Mouse (Mus musculus) kidney, embryonic 15.5 days (tissue): ENCODE data around the gene Rras2. TPM values are rescaled to one million over a fixed set of nuclear protein-coding genes. Genes with fewer than 3 reads are reported as not detected.
A peak's percentile ranks its signal among the peaks of the same experiment; 100 is the strongest.

Experiments
- ATAC-seq: fragments of 200-750 bp; cut with Nextera tagmentation; replicated peaks from 2 replicates; pipeline ENCODE4 v1.8.0; 2017; ENCODE audit warnings: moderate TSS enrichment; ENCODE audit not compliant: low FRiP score
- H3K27ac ChIP-seq: fragments of 300-500 bp; sonication (generic); 2 replicates; pipeline ENCODE4 v1.5.1; 2015; ENCODE audit warnings: mild to moderate bottlenecking, inconsistent platforms
- H3K27me3 ChIP-seq: fragments of 300-500 bp; sonication (generic); 2 replicates; pipeline ENCODE4 v1.6.1; 2015; ENCODE audit warnings: inconsistent platforms
- H3K36me3 ChIP-seq: fragments of 300-500 bp; sonication (generic); 2 replicates; pipeline ENCODE4 v1.6.1; 2015; ENCODE audit warnings: inconsistent platforms
- H3K4me1 ChIP-seq: fragments of 300-500 bp; sonication (generic); 2 replicates; pipeline ENCODE4 v1.6.1; 2015; ENCODE audit warnings: inconsistent platforms
- H3K4me2 ChIP-seq: fragments of 300-500 bp; sonication (generic); 2 replicates; pipeline ENCODE4 v1.6.1; 2015; ENCODE audit warnings: moderate library complexity, mild to moderate bottlenecking, inconsistent platforms
- H3K4me3 ChIP-seq: fragments of 300-500 bp; sonication (generic); replicated peaks from 2 replicates; pipeline ENCODE4 v1.5.1; 2015; ENCODE audit warnings: mild to moderate bottlenecking, inconsistent platforms
- H3K9ac ChIP-seq: fragments of 300-500 bp; sonication (generic); 2 replicates; pipeline ENCODE4 v1.6.1; 2015; ENCODE audit warnings: mild to moderate bottlenecking, inconsistent platforms
- H3K9me3 ChIP-seq: fragments of 300-500 bp; sonication (generic); replicated peaks from 2 replicates; pipeline ENCODE4 v1.6.1; 2016; ENCODE audit warnings: inconsistent platforms
- WGBS: fragments of 180-500 bp; shearing (Covaris S2); methylation state at CpG from one replicate; pipeline ENCODE4 v1.1.7; 2015; ENCODE audit warnings: mixed read lengths; 5-methylcytosine and 5-hydroxymethylcytosine counted together
- polyA plus RNA-seq: library from polyadenylated mRNA; unstranded; fragments of >200 nt; fragmentation: Nextera tagmentation; extraction: Ambion mirVana; gene quantifications from 2 replicates; pipeline ENCODE4 v1.2.1, GENCODE M21; 2015

Gene Rras2
- polyA plus RNA-seq, 1 experiment from 2014 or later: 36.0 TPM

DNA sequence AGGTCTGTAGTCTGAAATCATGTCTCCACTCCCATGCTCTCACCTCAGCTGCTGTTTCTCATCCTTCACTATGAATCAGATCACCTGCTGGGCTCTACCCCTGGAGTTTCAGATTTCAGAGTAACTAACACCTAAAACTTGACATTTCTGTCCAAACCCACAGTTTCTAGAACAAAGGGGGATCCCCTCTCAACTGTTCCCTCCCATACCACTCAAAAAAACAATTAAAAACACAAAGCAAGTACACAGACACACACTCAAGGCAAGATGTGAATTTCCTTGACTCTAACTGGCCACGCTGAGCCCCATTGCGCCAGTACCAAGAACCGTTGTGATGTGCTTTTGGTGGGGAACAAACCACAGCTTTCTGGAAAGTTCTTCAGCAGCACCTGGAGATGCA, 21.8 kb upstream of the Rras2 start:
- 91% methylated on average over 3 of the region's 3 CpGs for WGBS
- H3K27me3 ChIP-seq: no peaks in the 10 kb centered on the region
- H3K36me3 ChIP-seq: no peaks in the 10 kb centered on the region
- no peak overlapping the region for H3K4me2 ChIP-seq
- ATAC-seq: no peak
- H3K4me3 ChIP-seq: no peak overlapping the region
- H3K9me3 ChIP-seq: no peaks in the 10 kb centered on the region
- H3K27ac ChIP-seq: no peak overlapping the region
- H3K4me1 ChIP-seq: no peaks in the 10 kb centered on the region
- no peak overlapping the region for H3K9ac ChIP-seq

DNA sequence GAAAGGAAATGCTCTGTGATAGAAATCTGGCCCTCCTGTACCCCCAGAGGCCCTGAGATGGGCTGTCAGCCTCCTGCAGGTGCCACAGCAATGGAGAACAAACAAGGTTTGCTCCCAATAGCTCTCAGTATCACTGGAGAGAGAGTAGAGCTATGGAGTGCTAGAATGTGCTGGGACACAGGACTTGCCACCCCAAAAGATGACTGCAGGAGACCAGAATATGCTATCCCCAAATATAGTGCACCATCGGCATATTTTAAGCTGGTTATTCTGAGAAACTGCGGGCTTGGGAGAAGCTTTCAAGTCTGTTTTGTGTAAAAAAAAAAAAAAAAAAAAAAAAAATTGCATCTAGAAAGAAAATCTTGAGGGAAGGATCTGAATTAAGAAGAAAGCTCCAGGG, 20.7 kb upstream of the Rras2 start:
- Histone ChIP-seq H3K9ac (no peak overlapping the region), H3K4me1 (no peaks in the 10 kb centered on the region), H3K36me3 (no peaks in the 10 kb centered on the region), H3K4me2 (no peak overlapping the region), H3K27ac (no peak overlapping the region), H3K4me3 (no peak overlapping the region), H3K27me3 (no peaks in the 10 kb centered on the region), H3K9me3 (no peaks in the 10 kb centered on the region)
- ATAC-seq: no peak
- 97% methylated on average over 2 of the region's 2 CpGs for WGBS

- H3K9ac ChIP-seq: no peak overlapping the region
- H3K27me3 ChIP-seq: no peaks in the 10 kb centered on the region
- no peaks in the 10 kb centered on the region for H3K9me3 ChIP-seq
- no peaks in the 10 kb centered on the region for H3K36me3 ChIP-seq
- H3K4me1 ChIP-seq: peaks cover 3% of the 10 kb centered on the region; the same call in 1 of the 2 replicates
- no peak for ATAC-seq
- 43% methylated on average over 6 of the region's 6 CpGs for WGBS
- H3K4me3 ChIP-seq: no peak overlapping the region
- no peak overlapping the region for H3K27ac ChIP-seq
- H3K4me2 ChIP-seq: no peak overlapping the region
These were observed 17.6 kb upstream of the Rras2 start for GRCm38 (mm10) chr7:114135166-114135565.

GRCm38 (mm10) chr7:114133957-114134356, 16.4 kb upstream of the Rras2 start:
- 28% methylated on average over 5 of the region's 5 CpGs for WGBS
- Histone ChIP-seq H3K36me3 (no peaks in the 10 kb centered on the region), H3K4me3 (no peak overlapping the region), H3K9me3 (no peaks in the 10 kb centered on the region), H3K27me3 (no peaks in the 10 kb centered on the region), H3K4me2 (no peak overlapping the region), H3K4me1 (peaks cover 3% of the 10 kb centered on the region; the same call in 1 of the 2 replicates), H3K27ac (no peak overlapping the region), H3K9ac (no peak overlapping the region)
- no peak for ATAC-seq

DNA sequence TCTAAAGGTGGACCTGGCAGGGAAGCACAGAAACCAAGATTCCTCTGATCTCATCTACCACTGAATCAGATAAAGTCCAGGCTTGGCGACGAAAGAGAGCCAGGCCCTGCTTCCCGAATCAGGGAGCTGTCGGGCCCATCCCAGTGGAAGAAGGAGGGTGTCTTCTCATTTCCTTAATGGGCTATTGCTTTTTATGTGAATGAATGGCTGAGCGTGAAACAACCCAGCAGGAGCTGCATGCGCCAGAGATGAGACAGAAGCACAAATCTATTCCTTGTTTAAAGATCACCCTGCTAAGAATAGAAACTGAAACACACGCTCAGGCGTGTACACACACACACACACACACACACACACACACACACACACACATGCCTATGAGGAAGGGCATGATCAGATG, 14.7 kb upstream of the Rras2 start:
- Histone ChIP-seq H3K9ac (no peak overlapping the region), H3K4me3 (no peak overlapping the region), H3K27me3 (no peaks in the 10 kb centered on the region), H3K4me1 (peaks cover 3% of the 10 kb centered on the region; the same call in 1 of the 2 replicates), H3K4me2 (0 out of 2 replicates have a peak overlapping the region, but pooled peaks have one; percentile 18), H3K9me3 (no peaks in the 10 kb centered on the region), H3K27ac (no peak overlapping the region), H3K36me3 (no peaks in the 10 kb centered on the region)
- ATAC-seq: no peak; the same call in 1 of the 2 replicates
- 25% methylated on average over 8 of the region's 8 CpGs for WGBS

GRCm38 (mm10) chr7:114129281-114129680, 11.7 kb upstream of the Rras2 start:
- Histone ChIP-seq H3K9me3 (no peaks in the 10 kb centered on the region), H3K4me2 (no peak overlapping the region), H3K4me1 (peaks cover 3% of the 10 kb centered on the region; the same call in 1 of the 2 replicates), H3K27me3 (no peaks in the 10 kb centered on the region), H3K4me3 (no peak overlapping the region), H3K27ac (no peak overlapping the region), H3K36me3 (no peaks in the 10 kb centered on the region), H3K9ac (no peak overlapping the region)
- ATAC-seq: no peak
- WGBS: 53% methylated on average over 2 of the region's 2 CpGs

- Histone ChIP-seq H3K4me1 (peaks cover 23% of the 10 kb centered on the region), H3K4me3 (peak overlapping the region; percentile 81), H3K36me3 (0 out of 2 replicates have a peak, but pooled peaks cover 1% of the 10 kb centered on the region), H3K9me3 (no peaks in the 10 kb centered on the region), H3K27me3 (no peaks in the 10 kb centered on the region), H3K4me2 (peak overlapping the region; percentile 76), H3K27ac (peak overlapping the region; percentile 98; the same call in 1 of the 2 replicates), H3K9ac (no peak overlapping the region)
- no peak for ATAC-seq
- WGBS: 40% methylated on average over 7 of the region's 7 CpGs
These were observed 599 bp upstream of the Rras2 start for GRCm38 (mm10) chr7:114118180-114118579.

- Histone ChIP-seq H3K9ac (peak overlapping the region; percentile 87), H3K4me3 (peak overlapping the region; percentile 81), H3K27ac (peak overlapping the region; percentile 98), H3K4me1 (peaks cover 23% of the 10 kb centered on the region), H3K27me3 (no peaks in the 10 kb centered on the region), H3K9me3 (no peaks in the 10 kb centered on the region), H3K4me2 (peak overlapping the region; percentile 76), H3K36me3 (0 out of 2 replicates have a peak, but pooled peaks cover 6% of the 10 kb centered on the region)
- WGBS: 0% methylated on average over 50 of the region's 74 CpGs
- peak; percentile 84 for ATAC-seq
These were observed 750 bp downstream of the Rras2 start for GRCm38 (mm10) chr7:114116711-114117351.

DNA sequence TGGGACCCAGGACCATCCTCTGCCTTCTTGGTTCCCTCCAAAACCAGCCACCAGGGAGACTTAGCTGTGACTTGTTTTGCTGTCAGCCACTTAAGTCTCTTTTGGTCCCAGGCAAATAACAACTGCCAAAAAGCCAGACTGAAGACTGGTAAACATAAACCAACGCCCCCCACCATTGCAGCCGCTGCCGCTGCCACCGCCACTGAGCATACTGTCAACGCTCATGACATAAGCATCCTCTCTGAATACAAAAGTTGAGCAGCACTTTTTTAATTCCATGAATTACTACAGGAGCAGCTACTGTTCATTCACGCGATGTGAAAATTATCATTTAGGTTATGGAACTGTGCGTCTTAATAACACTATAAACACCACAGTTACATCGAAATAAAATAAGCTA, 1.6 kb downstream of the Rras2 start:
- Histone ChIP-seq H3K27ac (no peak overlapping the region), H3K4me2 (peak overlapping the region; percentile 76), H3K36me3 (0 out of 2 replicates have a peak, but pooled peaks cover 6% of the 10 kb centered on the region), H3K9me3 (no peaks in the 10 kb centered on the region), H3K4me1 (peaks cover 23% of the 10 kb centered on the region), H3K9ac (peak overlapping the region; percentile 87; the same call in 1 of the 2 replicates), H3K4me3 (peak overlapping the region; percentile 81), H3K27me3 (no peaks in the 10 kb centered on the region)
- no peak for ATAC-seq
- 22% methylated on average over 9 of the region's 9 CpGs for WGBS

DNA sequence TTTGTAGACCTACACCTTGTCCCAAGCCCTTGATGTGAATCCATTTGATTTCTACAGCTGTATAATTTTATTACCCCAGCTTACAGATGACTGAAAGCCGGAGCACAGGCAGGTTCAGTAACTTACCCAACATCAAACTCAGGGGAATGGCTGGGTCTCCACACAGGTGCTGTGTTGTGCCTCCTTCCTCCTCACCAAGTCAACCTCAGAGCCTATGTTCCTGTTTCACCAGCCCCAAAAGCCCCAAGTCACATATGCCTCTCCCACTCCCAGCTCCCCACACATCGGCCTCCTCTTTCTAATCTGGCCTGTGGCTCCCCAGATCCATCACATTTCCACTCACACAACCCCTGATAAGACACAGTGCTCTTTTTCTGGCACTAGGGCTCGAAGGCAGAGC, 2.6 kb downstream of the Rras2 start:
- Histone ChIP-seq H3K9me3 (no peaks in the 10 kb centered on the region), H3K4me2 (peak overlapping the region; percentile 13; the same call in 1 of the 2 replicates), H3K36me3 (0 out of 2 replicates have a peak, but pooled peaks cover 6% of the 10 kb centered on the region), H3K27me3 (no peaks in the 10 kb centered on the region), H3K4me3 (no peak overlapping the region), H3K27ac (no peak overlapping the region), H3K4me1 (peaks cover 29% of the 10 kb centered on the region), H3K9ac (no peak overlapping the region)
- no peak for ATAC-seq
- 76% methylated on average over 3 of the region's 3 CpGs for WGBS

- H3K36me3 ChIP-seq: 0 out of 2 replicates have a peak, but pooled peaks cover 6% of the 10 kb centered on the region
- no peaks in the 10 kb centered on the region for H3K27me3 ChIP-seq
- no peak overlapping the region for H3K9ac ChIP-seq
- peaks cover 33% of the 10 kb centered on the region for H3K4me1 ChIP-seq
- H3K4me2 ChIP-seq: no peak overlapping the region
- no peak overlapping the region for H3K4me3 ChIP-seq
- H3K9me3 ChIP-seq: no peaks in the 10 kb centered on the region
- no peak overlapping the region for H3K27ac ChIP-seq
- 90% methylated on average over 2 of the region's 2 CpGs for WGBS
- ATAC-seq: no peak
These were observed 3.3 kb downstream of the Rras2 start for GRCm38 (mm10) chr7:114114284-114114683.

- WGBS: 86% methylated on average over 2 of the region's 2 CpGs
- no peak for ATAC-seq
- Histone ChIP-seq H3K9ac (no peak overlapping the region), H3K4me3 (no peak overlapping the region), H3K27ac (no peak overlapping the region), H3K4me2 (no peak overlapping the region), H3K9me3 (no peaks in the 10 kb centered on the region), H3K27me3 (no peaks in the 10 kb centered on the region), H3K36me3 (0 out of 2 replicates have a peak, but pooled peaks cover 6% of the 10 kb centered on the region), H3K4me1 (peaks cover 23% of the 10 kb centered on the region)
These were observed 7.1 kb downstream of the Rras2 start for GRCm38 (mm10) chr7:114110500-114110899.
